Mouse (Mus musculus): ENCODE measurements around the gene Zfp319. TPM values are rescaled to one million over a fixed set of nuclear protein-coding genes. Genes with fewer than 3 reads are reported as not detected.
"Not testable (repeated sequence)": the region's sequence is repeated elsewhere in the genome, so short reads cannot be mapped to it uniquely, and the experiment has no call there.

Gene Zfp319
- 5.6 and 5.9 TPM in 2 replicates for polyA plus RNA-seq (2015; fragmentation: Nextera tagmentation; extraction: Ambion mirVana)

- H3K4me2 ChIP-seq = peak within 1 kb of the TSS; percentile 93
- no peaks in the 10 kb centered on the region for H3K9me3 ChIP-seq
- peaks cover 55% of the 10 kb centered on the region for H3K36me3 ChIP-seq
- peak within 1 kb of the TSS; percentile 96 for H3K4me3 ChIP-seq
- peak within 1 kb of the TSS; percentile 95 for H3K9ac ChIP-seq
- peaks cover 37% of the 10 kb centered on the region for H3K4me1 ChIP-seq
- WGBS = under 1% methylated on average over 67 of the region's 80 CpGs
- ATAC-seq (ENCODE audit: extremely low read depth, insufficient number of reproducible peaks, low FRiP score, low TSS enrichment) = peak; percentile 93
- H3K27me3 ChIP-seq (replicated peaks) = no peaks in the 10 kb centered on the region
- peak within 1 kb of the TSS; percentile 99 for H3K27ac ChIP-seq (replicated peaks)
These were observed at the start of gene Zfp319, which contains the start of gene Usb1 for GRCm38 (mm10) chr8:95331720-95332436. Gene Zfp319, minus strand, starts transcription at chr8:95331950. Gene Usb1, plus strand, starts transcription at chr8:95332284.

DNA sequence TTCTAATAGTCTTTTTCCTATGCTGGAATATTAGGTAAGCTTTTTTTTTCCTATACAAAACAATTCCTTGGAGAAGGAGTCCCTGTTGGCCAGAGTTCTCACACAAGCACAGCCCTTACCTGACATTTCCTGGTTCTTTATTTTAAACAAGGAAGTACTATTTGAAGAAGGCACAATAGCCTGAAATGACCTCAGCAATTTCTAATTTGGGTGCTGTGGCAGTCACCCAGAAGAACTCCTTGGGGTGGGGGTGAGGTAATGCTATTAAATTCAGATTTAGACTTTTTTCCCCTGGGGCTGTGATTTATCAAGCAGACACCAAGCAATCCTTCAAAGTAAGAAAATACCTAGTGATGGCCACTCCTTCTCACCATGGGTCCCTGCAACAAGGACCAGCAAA, 49.2 kb upstream of the Zfp319 start:
- ATAC-seq (ENCODE audit: extremely low read depth, insufficient number of reproducible peaks, low FRiP score, low TSS enrichment) = no peak
- H3K4me3 ChIP-seq = no peak overlapping the region
- H3K27me3 ChIP-seq (replicated peaks) = no peaks in the 10 kb centered on the region
- peaks cover 6% of the 10 kb centered on the region; the same call in 1 of the 2 replicates for H3K9me3 ChIP-seq
- H3K9ac ChIP-seq = no peak overlapping the region
- H3K4me2 ChIP-seq = no peak overlapping the region
- H3K36me3 ChIP-seq = no peaks in the 10 kb centered on the region
- H3K4me1 ChIP-seq = peaks cover 30% of the 10 kb centered on the region
- H3K27ac ChIP-seq (replicated peaks) = no peak overlapping the region

- 88% methylated on average over 11 of the region's 11 CpGs for WGBS
- not testable (repeated sequence) for ATAC-seq (ENCODE audit: extremely low read depth, insufficient number of reproducible peaks, low FRiP score, low TSS enrichment); H3K36me3 ChIP-seq
These were observed 47.2 kb upstream of the Zfp319 start for GRCm38 (mm10) chr8:95378928-95379327.

DNA sequence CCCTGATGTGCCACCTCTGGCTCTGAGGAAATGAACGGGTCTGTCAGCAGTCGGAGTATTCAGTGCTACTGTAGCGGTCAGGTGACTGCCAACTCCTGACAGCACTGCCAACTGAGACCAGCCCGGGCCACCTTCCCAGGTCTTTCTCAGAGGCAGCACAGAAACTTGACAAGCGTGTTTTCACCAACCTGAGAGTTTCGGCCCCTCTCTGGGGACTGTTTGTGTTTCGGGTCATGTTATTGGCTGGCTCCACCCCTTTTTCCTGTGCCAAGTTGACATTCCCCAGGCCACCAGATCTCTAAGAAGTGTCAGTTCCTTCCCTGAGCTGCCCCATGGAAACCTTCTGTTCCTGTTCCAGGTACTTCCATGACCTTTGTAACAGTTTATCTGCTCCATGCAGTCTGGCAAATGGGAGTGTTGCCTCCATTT, 46.1 kb upstream of the Zfp319 start:
- Histone ChIP-seq H3K27ac (replicated peaks) (peak overlapping the region; percentile 90), H3K4me3 (no peak overlapping the region), H3K4me1 (peaks cover 45% of the 10 kb centered on the region), H3K36me3 (peaks cover 18% of the 10 kb centered on the region), H3K9ac (peak overlapping the region; percentile 69), H3K4me2 (peak overlapping the region; percentile 54), H3K9me3 (peaks cover 3% of the 10 kb centered on the region; the same call in 1 of the 2 replicates), H3K27me3 (replicated peaks) (no peaks in the 10 kb centered on the region)
- peak; percentile 29; the same call in 1 of the 2 replicates for ATAC-seq (ENCODE audit: extremely low read depth, insufficient number of reproducible peaks, low FRiP score, low TSS enrichment)
- 9% methylated on average over 7 of the region's 7 CpGs for WGBS

More at GRCm38 (mm10) chr8:95378928-95379327, 47.2 kb upstream of the Zfp319 start:
- H3K9me3 ChIP-seq; H3K27ac ChIP-seq (replicated peaks); H3K27me3 ChIP-seq (replicated peaks); H3K4me3 ChIP-seq; H3K9ac ChIP-seq; H3K4me2 ChIP-seq: not testable (repeated sequence)
- peaks cover 35% of the 10 kb centered on the region for H3K4me1 ChIP-seq

DNA sequence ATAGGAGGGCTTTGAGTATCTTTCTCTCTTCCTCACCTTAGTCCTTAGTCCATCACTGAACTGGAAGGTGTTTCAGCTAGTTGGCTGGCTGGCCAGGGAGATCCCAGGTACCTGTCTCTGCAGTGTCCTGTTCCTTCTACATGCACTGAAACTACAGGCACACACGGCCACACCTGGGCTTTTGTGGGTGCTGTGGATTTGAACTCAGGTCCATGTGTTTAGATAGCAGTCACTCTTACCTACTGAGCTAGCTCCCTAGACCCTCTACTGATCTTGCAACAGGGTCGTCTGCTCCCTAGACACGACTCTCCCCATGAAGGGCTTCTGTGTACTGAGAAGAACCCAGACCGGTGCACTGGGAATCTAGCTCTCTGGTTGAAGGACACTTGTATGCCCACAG, 45.4 kb upstream of the Zfp319 start:
- Histone ChIP-seq H3K4me2 (no peak overlapping the region), H3K27me3 (replicated peaks) (no peaks in the 10 kb centered on the region), H3K9me3 (peaks cover 3% of the 10 kb centered on the region; the same call in 1 of the 2 replicates), H3K4me1 (peaks cover 51% of the 10 kb centered on the region), H3K36me3 (peaks cover 25% of the 10 kb centered on the region), H3K27ac (replicated peaks) (peak overlapping the region; percentile 90), H3K4me3 (no peak overlapping the region), H3K9ac (peak overlapping the region; percentile 69)
- no peak for ATAC-seq (ENCODE audit: extremely low read depth, insufficient number of reproducible peaks, low FRiP score, low TSS enrichment)
- 66% methylated on average over 4 of the region's 4 CpGs for WGBS

DNA sequence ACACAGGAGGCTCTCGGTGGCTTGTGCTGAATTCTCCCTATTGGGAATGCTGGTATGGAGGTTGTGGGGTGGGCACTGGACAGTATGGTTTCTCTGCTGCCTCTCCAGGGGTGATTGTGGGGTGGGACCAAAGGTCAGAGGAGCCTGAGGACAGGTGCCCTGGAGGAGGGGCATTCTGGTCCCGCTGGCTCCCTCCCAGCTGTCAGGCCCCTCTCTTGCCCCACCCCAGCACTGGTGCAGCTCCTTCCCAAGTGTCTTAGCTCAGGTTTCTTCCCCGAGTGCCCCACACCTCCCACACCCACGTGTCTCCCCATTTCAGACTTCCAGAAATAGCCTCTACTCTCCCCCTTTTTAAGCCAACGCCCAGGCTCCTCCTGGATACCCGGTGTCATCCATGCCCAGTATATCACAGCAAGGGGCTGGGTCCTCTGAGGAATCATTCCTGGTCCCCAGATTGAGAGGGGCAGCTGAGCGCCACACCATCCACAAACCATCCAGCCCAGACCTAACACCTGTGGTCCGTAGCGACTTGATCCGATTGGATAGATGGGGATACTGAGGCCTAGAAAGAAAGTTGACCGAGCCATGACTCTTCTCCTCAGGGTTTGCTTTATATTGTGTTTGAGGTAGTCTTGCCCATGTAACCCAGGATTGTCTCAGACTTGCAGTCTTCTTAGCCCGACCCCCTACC, 44.7 kb upstream of the Zfp319 start:
- H3K4me3 ChIP-seq = no peak overlapping the region
- H3K9ac ChIP-seq = peak overlapping the region; percentile 11; the same call in 1 of the 2 replicates
- peaks cover 32% of the 10 kb centered on the region for H3K36me3 ChIP-seq
- H3K4me2 ChIP-seq = no peak overlapping the region
- H3K9me3 ChIP-seq = peaks cover 3% of the 10 kb centered on the region; the same call in 1 of the 2 replicates
- H3K27ac ChIP-seq (replicated peaks) = peak overlapping the region; percentile 90
- WGBS = 64% methylated on average over 12 of the region's 12 CpGs
- H3K27me3 ChIP-seq (replicated peaks) = no peaks in the 10 kb centered on the region
- no peak for ATAC-seq (ENCODE audit: extremely low read depth, insufficient number of reproducible peaks, low FRiP score, low TSS enrichment)
- H3K4me1 ChIP-seq = peaks cover 51% of the 10 kb centered on the region

- Histone ChIP-seq H3K4me3 (no peak overlapping the region), H3K4me1 (peaks cover 48% of the 10 kb centered on the region), H3K4me2 (no peak overlapping the region), H3K9me3 (no peaks in the 10 kb centered on the region), H3K9ac (no peak overlapping the region), H3K36me3 (peaks cover 42% of the 10 kb centered on the region), H3K27me3 (replicated peaks) (no peaks in the 10 kb centered on the region), H3K27ac (replicated peaks) (no peak overlapping the region)
- ATAC-seq (ENCODE audit: extremely low read depth, insufficient number of reproducible peaks, low FRiP score, low TSS enrichment) = no peak
- 74% methylated on average over 7 of the region's 7 CpGs for WGBS
These were observed 43.7 kb upstream of the Zfp319 start for GRCm38 (mm10) chr8:95375374-95375930.

- H3K4me1 ChIP-seq = peaks cover 55% of the 10 kb centered on the region
- H3K4me2 ChIP-seq = no peak overlapping the region
- H3K36me3 ChIP-seq = peaks cover 52% of the 10 kb centered on the region
- no peak for ATAC-seq (ENCODE audit: extremely low read depth, insufficient number of reproducible peaks, low FRiP score, low TSS enrichment)
- H3K9ac ChIP-seq = no peak overlapping the region
- 65% methylated on average over 3 of the region's 3 CpGs for WGBS
- no peak overlapping the region for H3K4me3 ChIP-seq
- no peaks in the 10 kb centered on the region for H3K27me3 ChIP-seq (replicated peaks)
- no peaks in the 10 kb centered on the region for H3K9me3 ChIP-seq
- H3K27ac ChIP-seq (replicated peaks) = no peak overlapping the region; the same call in 1 of the 2 replicates
These were observed 42.7 kb upstream of the Zfp319 start for GRCm38 (mm10) chr8:95374429-95374828.

GRCm38 (mm10) chr8:95373389-95374002, 41.7 kb upstream of the Zfp319 start:
- Histone ChIP-seq H3K9me3 (no peaks in the 10 kb centered on the region), H3K4me2 (no peak overlapping the region), H3K36me3 (peaks cover 61% of the 10 kb centered on the region), H3K4me1 (peaks cover 63% of the 10 kb centered on the region), H3K27me3 (replicated peaks) (no peaks in the 10 kb centered on the region), H3K4me3 (no peak overlapping the region), H3K27ac (replicated peaks) (peak overlapping the region; percentile 45), H3K9ac (peak overlapping the region; percentile 3; the same call in 1 of the 2 replicates)
- ATAC-seq (ENCODE audit: extremely low read depth, insufficient number of reproducible peaks, low FRiP score, low TSS enrichment) = no peak
- WGBS = 56% methylated on average over 12 of the region's 12 CpGs

DNA sequence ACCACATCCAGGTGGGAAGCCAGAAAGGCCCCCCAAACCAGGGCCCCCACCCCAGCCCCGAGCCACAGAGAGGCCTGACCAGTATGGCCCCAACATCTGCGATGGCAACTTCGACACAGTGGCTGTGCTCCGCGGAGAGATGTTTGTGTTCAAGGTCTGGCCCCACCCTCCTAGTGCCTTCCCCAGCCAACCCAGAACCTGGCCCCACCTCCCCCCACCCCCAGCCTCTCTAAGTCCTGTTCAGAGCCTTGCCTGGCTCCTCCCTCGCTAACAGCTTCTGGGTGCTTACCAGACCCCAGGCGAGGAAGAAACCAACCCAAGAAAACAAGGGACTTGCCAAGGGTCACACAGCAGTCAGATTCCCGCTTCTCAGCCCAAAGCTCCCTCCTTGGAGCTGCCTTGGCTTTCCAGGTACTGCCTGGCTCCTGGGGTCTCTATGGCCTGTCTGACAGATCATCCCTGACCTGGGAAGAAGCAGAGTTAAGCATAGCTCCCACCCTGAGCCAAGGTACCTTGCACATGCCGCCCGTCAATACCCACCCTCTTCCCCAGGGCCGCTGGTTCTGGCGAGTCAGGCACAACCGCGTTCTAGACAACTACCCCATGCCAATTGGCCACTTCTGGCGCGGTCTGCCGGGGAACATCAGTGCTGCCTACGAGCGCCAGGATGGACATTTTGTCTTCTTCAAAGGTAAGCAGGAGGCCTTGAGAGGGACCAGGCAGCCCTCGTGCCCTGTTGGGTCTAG, 38.0 kb upstream of the Zfp319 start:
- H3K27ac ChIP-seq (replicated peaks) = no peak overlapping the region
- H3K9ac ChIP-seq = peak overlapping the region; percentile 64
- no peak; the same call in 1 of the 2 replicates for ATAC-seq (ENCODE audit: extremely low read depth, insufficient number of reproducible peaks, low FRiP score, low TSS enrichment)
- no peaks in the 10 kb centered on the region for H3K9me3 ChIP-seq
- H3K4me3 ChIP-seq = peak overlapping the region; percentile 14; the same call in 1 of the 2 replicates
- H3K36me3 ChIP-seq = peaks cover 89% of the 10 kb centered on the region
- H3K4me2 ChIP-seq = peak overlapping the region; percentile 45
- 48% methylated on average over 20 of the region's 20 CpGs for WGBS
- peaks cover 70% of the 10 kb centered on the region for H3K4me1 ChIP-seq
- no peaks in the 10 kb centered on the region for H3K27me3 ChIP-seq (replicated peaks)
